Mouse (Mus musculus): ENCODE data around the gene Il1rl1.

The Il1rl1 gene

GRCm38 (mm10) chr1:40428910-40429675 lies at the start of gene Il1rl1:
Il1rl1 (plus strand) TSS chr1:40429570.
- no peak for DNase-seq

- peak; percentile 58 to 63 for DNase-seq
Measured at GRCm38 (mm10) chr1:40380111-40380510, 49.3 kb upstream of the Il1rl1 start.

GRCm38 (mm10) chr1:40380990-40381389 lies 48.4 kb upstream of the Il1rl1 start:
- peak; percentile 18 to 28 for DNase-seq

GRCm38 (mm10) chr1:40382841-40383240 lies 46.5 kb upstream of the Il1rl1 start:
- peak; percentile 15 to 19 for DNase-seq

GRCm38 (mm10) chr1:40384931-40385545 lies 44.3 kb upstream of the Il1rl1 start:
- DNase-seq, result no peak

GRCm38 (mm10) chr1:40391374-40391773 lies 38.0 kb upstream of the Il1rl1 start:
- no peak for DNase-seq

GRCm38 (mm10) chr1:40392535-40392934 lies 36.8 kb upstream of the Il1rl1 start:
- no peak for DNase-seq

- no peak for DNase-seq
Measured at GRCm38 (mm10) chr1:40393214-40393613, 36.2 kb upstream of the Il1rl1 start.

GRCm38 (mm10) chr1:40399639-40400038 lies 29.7 kb upstream of the Il1rl1 start:
- DNase-seq, result no peak

- no peak for DNase-seq
Measured at GRCm38 (mm10) chr1:40404682-40405081, 24.7 kb upstream of the Il1rl1 start.

GRCm38 (mm10) chr1:40409882-40410281 lies 19.5 kb upstream of the Il1rl1 start:
- DNase-seq, result no peak

- no peak for DNase-seq
Measured at GRCm38 (mm10) chr1:40413039-40413438, 16.3 kb upstream of the Il1rl1 start.

GRCm38 (mm10) chr1:40414276-40414675 lies 15.1 kb upstream of the Il1rl1 start:
- no peak for DNase-seq

GRCm38 (mm10) chr1:40414863-40415656 lies 14.3 kb upstream of the Il1rl1 start:
- DNase-seq, result no peak

- no peak for DNase-seq
Measured at GRCm38 (mm10) chr1:40417034-40417433, 12.3 kb upstream of the Il1rl1 start.

GRCm38 (mm10) chr1:40418512-40418911 lies 10.9 kb upstream of the Il1rl1 start:
- no peak for DNase-seq

GRCm38 (mm10) chr1:40423892-40424291 lies 5.5 kb upstream of the Il1rl1 start:
- no peak for DNase-seq

- DNase-seq, result no peak
Measured at GRCm38 (mm10) chr1:40427270-40427669, 2.1 kb upstream of the Il1rl1 start.

GRCm38 (mm10) chr1:40427901-40428300 lies 1.5 kb upstream of the Il1rl1 start:
- no peak for DNase-seq

- DNase-seq, result no peak
Measured at GRCm38 (mm10) chr1:40430143-40430834, 919 bp downstream of the Il1rl1 start.

- DNase-seq, result no peak
Measured at GRCm38 (mm10) chr1:40432169-40432568, 2.8 kb downstream of the Il1rl1 start.

- no peak for DNase-seq
Measured at GRCm38 (mm10) chr1:40435936-40436335, 6.6 kb downstream of the Il1rl1 start.

- no peak for DNase-seq
Measured at GRCm38 (mm10) chr1:40437340-40437739, 8.0 kb downstream of the Il1rl1 start.
